Mouse (Mus musculus) kidney, embryonic 14.5 days (tissue): Measurements from ENCODE around the gene Ptprj. TPM values are rescaled to one million over a fixed set of nuclear protein-coding genes. Genes with fewer than 3 reads are reported as not detected.
A peak's percentile ranks its signal among the peaks of the same experiment; 100 is the strongest.

Source experiments
- ATAC-seq: fragments of 200-750 bp; cut with Nextera tagmentation; 2 replicates; pipeline ENCODE4 v1.8.0; 2017; ENCODE audit warnings: moderate number of reproducible peaks, mild to moderate bottlenecking, moderate TSS enrichment, moderate library complexity; ENCODE audit not compliant: low FRiP score, low TSS enrichment
- H3K27ac ChIP-seq: fragments of 300-500 bp; sonication (generic); 2 replicates; pipeline ENCODE4 v1.5.1; 2014; ENCODE audit warnings: low read depth, mild to moderate bottlenecking, low read length, moderate library complexity, mixed read lengths
- H3K27me3 ChIP-seq: fragments of 300-500 bp; sonication (generic); 2 replicates; pipeline ENCODE4 v1.6.1; 2014; ENCODE audit warnings: mild to moderate bottlenecking, low read length; ENCODE audit not compliant: control insufficient read depth, insufficient read depth
- H3K36me3 ChIP-seq: fragments of 300-500 bp; sonication (generic); 2 replicates; pipeline ENCODE4 v1.6.1; 2014; ENCODE audit warnings: low read length, mixed read lengths; ENCODE audit not compliant: control insufficient read depth, insufficient read depth
- H3K4me1 ChIP-seq: fragments of 300-500 bp; sonication (generic); 2 replicates; pipeline ENCODE4 v1.6.1; 2014; ENCODE audit warnings: low read length, mixed read lengths; ENCODE audit not compliant: control insufficient read depth, insufficient read depth
- H3K4me2 ChIP-seq: fragments of 300-500 bp; sonication (generic); replicated peaks from 2 replicates; pipeline ENCODE4 v1.6.1; 2014; ENCODE audit warnings: low read depth, mild to moderate bottlenecking, low read length
- H3K4me3 ChIP-seq: fragments of 300-500 bp; sonication (generic); 2 replicates; pipeline ENCODE4 v1.5.1; 2014; ENCODE audit warnings: mild to moderate bottlenecking, low read length
- H3K9ac ChIP-seq: fragments of 300-500 bp; sonication (generic); 2 replicates; pipeline ENCODE4 v1.6.1; 2014; ENCODE audit warnings: low read depth, mild to moderate bottlenecking, low read length, moderate library complexity
- H3K9me3 ChIP-seq: fragments of 300-500 bp; sonication (generic); 2 replicates; pipeline ENCODE4 v1.6.1; 2016; ENCODE audit warnings: low read length; ENCODE audit not compliant: control insufficient read depth
- WGBS: fragments of 180-500 bp; shearing (Covaris S2); extraction: QIAGEN DNeasy Blood & Tissue Kit; methylation state at CpG from one replicate; pipeline ENCODE4 v1.1.7; 2014; 5-methylcytosine and 5-hydroxymethylcytosine counted together
- polyA plus RNA-seq: library from polyadenylated mRNA; unstranded; fragments of >200 nt; fragmentation: Nextera tagmentation; extraction: Ambion mirVana; gene quantifications from 2 replicates; pipeline ENCODE4 v1.2.1, GENCODE M21; 2014

The Ptprj gene
- polyA plus RNA-seq, 1 experiment from 2014 or later: 10.8 TPM

- Histone ChIP-seq H3K4me2 (no peak overlapping the region), H3K36me3 (no peaks in the 10 kb centered on the region), H3K27ac (no peak overlapping the region), H3K27me3 (no peaks in the 10 kb centered on the region), H3K4me3 (no peak overlapping the region), H3K9me3 (no peaks in the 10 kb centered on the region), H3K4me1 (peaks cover 18% of the 10 kb centered on the region; the same call in 1 of the 2 replicates), H3K9ac (no peak overlapping the region)
- 78% methylated on average over 5 of the region's 5 CpGs for WGBS
- no peak for ATAC-seq
These were observed 48.4 kb downstream of the Ptprj start for GRCm38 (mm10) chr2:90532095-90532494.

DNA sequence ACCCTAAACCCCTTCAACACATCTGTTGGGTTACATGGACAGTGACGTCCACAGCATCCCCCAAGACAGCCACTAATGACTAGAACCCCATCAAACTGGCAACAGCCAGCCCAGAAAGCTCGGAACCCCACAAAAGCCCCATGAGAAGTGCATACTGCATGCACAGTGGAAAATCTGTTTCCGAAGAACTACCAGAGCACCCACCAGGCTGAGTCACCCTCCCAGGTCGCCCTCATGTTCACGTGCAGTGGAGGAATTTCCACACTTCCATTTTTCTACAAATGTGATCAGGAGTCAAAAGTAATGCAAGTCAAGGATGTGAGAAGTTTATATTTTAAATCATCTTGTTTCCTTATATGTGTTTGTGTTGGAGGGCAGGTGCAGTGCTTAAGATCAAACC, 52.3 kb downstream of the Ptprj start:
- WGBS: 90% methylated on average over 5 of the region's 5 CpGs

DNA sequence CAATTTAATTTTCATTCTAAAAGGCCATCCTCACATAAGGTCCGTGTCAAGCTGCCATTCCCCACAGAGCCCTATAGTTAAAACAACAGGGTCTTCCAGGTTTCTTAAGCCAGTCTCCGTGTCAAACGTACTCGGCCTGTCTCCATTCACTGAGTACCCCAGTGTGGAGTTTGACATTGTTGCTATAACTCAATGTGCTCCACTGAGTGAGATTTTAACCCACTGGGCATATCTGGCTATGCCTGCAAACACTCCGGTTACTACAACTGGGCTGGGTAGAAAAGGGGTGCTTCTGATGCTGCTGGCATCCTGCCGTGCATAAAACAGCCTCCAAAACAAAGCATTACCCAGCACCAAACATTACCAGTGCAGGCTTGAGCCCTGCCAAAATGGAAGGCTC, 53.5 kb downstream of the Ptprj start:
- no peaks in the 10 kb centered on the region for H3K27me3 ChIP-seq
- H3K4me2 ChIP-seq: no peak overlapping the region
- no peak overlapping the region for H3K9ac ChIP-seq
- no peaks in the 10 kb centered on the region for H3K36me3 ChIP-seq
- H3K27ac ChIP-seq: peak overlapping the region; percentile 17; the same call in 1 of the 2 replicates
- 51% methylated on average over 6 of the region's 6 CpGs for WGBS
- peaks cover 16% of the 10 kb centered on the region for H3K4me1 ChIP-seq
- no peak for ATAC-seq
- no peak overlapping the region for H3K4me3 ChIP-seq
- H3K9me3 ChIP-seq: no peaks in the 10 kb centered on the region

More for the DNA sequence above, 52.3 kb downstream of the Ptprj start:
- Histone ChIP-seq H3K4me1 (peaks cover 16% of the 10 kb centered on the region), H3K27ac (no peak overlapping the region), H3K9ac (no peak overlapping the region), H3K4me3 (no peak overlapping the region), H3K36me3 (no peaks in the 10 kb centered on the region), H3K27me3 (no peaks in the 10 kb centered on the region), H3K4me2 (no peak overlapping the region), H3K9me3 (no peaks in the 10 kb centered on the region)
- no peak for ATAC-seq

DNA sequence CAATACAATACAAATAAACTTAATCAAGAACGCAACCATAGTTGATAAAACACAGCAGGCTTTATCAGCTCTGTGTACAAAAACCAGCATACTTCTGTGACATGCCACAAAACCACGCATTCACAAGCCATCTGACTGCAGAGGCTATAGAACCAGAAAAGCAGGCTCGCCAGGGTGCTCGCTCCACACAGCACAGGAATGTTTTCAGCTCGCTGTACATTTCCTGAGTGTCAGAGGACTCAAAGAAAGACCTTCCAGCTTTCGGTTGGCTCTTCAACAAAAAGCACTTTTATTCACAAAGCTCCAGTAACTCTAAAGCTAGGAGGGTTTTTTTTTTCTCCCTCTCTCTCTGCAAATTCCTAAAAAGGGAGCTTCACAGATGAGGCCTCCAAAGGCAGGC, 53.9 kb downstream of the Ptprj start:
- 55% methylated on average over 6 of the region's 6 CpGs for WGBS
- H3K4me2 ChIP-seq: no peak overlapping the region
- no peak for ATAC-seq

DNA sequence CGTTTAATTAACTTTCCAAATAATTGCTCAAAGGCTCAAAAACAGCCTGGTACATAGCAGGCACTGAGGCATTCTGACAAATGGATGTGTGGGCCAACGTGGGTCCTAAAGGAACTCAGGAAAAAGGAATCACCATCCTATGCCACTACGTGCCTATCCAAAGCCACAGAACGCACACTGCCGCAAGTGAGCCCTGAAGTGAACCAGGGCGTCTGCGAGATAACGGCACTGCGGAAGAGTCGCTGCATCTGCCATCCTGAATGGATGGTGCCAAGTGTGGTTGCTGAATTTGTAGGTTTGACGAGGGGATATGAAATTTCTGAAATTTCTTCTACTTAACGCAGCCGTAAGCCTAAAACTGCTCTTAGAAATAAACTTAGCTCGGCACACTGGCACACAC, 54.6 kb downstream of the Ptprj start:
- no peak overlapping the region for H3K27ac ChIP-seq
- WGBS: 87% methylated on average over 14 of the region's 14 CpGs
- no peaks in the 10 kb centered on the region for H3K9me3 ChIP-seq
- no peak for ATAC-seq
- H3K4me3 ChIP-seq: no peak overlapping the region
- no peaks in the 10 kb centered on the region for H3K27me3 ChIP-seq
- no peaks in the 10 kb centered on the region for H3K36me3 ChIP-seq
- H3K9ac ChIP-seq: no peak overlapping the region
- H3K4me1 ChIP-seq: peaks cover 9% of the 10 kb centered on the region
- no peak overlapping the region for H3K4me2 ChIP-seq

More for the DNA sequence above, 53.9 kb downstream of the Ptprj start:
- H3K36me3 ChIP-seq: no peaks in the 10 kb centered on the region
- H3K4me1 ChIP-seq: peaks cover 16% of the 10 kb centered on the region
- no peak overlapping the region for H3K4me3 ChIP-seq
- peak overlapping the region; percentile 17; the same call in 1 of the 2 replicates for H3K27ac ChIP-seq
- no peak overlapping the region for H3K9ac ChIP-seq
- H3K9me3 ChIP-seq: no peaks in the 10 kb centered on the region
- no peaks in the 10 kb centered on the region for H3K27me3 ChIP-seq

- no peak overlapping the region for H3K9ac ChIP-seq
- H3K27ac ChIP-seq: no peak overlapping the region
- 88% methylated on average over 6 of the region's 6 CpGs for WGBS
- no peaks in the 10 kb centered on the region for H3K9me3 ChIP-seq
- H3K4me1 ChIP-seq: peaks cover 12% of the 10 kb centered on the region; the same call in 1 of the 2 replicates
- H3K4me3 ChIP-seq: no peak overlapping the region
- no peaks in the 10 kb centered on the region for H3K27me3 ChIP-seq
- no peak for ATAC-seq
- no peaks in the 10 kb centered on the region for H3K36me3 ChIP-seq
- H3K4me2 ChIP-seq: no peak overlapping the region
These were observed 58.0 kb downstream of the Ptprj start for GRCm38 (mm10) chr2:90522455-90522854.

DNA sequence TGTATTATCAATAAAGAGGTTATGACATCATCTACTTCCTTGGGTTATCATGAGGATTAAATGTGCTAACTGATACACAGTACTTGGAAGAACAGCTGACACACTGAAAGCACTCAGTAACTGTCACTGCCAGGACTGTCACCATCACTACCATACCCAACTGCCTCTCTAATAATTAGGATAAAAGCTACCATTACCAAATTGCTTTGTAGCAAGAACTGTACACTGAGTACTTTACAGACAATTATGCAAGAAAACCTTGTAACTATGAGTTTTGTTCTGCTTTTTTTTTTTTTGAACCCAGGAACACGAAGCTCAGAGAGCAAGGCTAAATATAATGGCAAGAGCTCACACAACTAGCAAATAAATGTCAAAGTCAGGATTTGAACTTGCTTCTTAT, 58.5 kb downstream of the Ptprj start:
- peaks cover 16% of the 10 kb centered on the region; the same call in 1 of the 2 replicates for H3K4me1 ChIP-seq
- H3K27me3 ChIP-seq: no peaks in the 10 kb centered on the region
- H3K4me2 ChIP-seq: no peak overlapping the region
- 84% methylated on average over 1 of the region's 1 CpGs for WGBS
- H3K27ac ChIP-seq: no peak overlapping the region
- no peak overlapping the region for H3K4me3 ChIP-seq
- no peaks in the 10 kb centered on the region for H3K36me3 ChIP-seq
- no peak overlapping the region for H3K9ac ChIP-seq
- no peaks in the 10 kb centered on the region for H3K9me3 ChIP-seq
- ATAC-seq: no peak

- Histone ChIP-seq H3K4me3 (no peak overlapping the region), H3K9me3 (no peaks in the 10 kb centered on the region), H3K36me3 (no peaks in the 10 kb centered on the region), H3K4me1 (peaks cover 8% of the 10 kb centered on the region; the same call in 1 of the 2 replicates), H3K27me3 (no peaks in the 10 kb centered on the region), H3K4me2 (no peak overlapping the region), H3K9ac (no peak overlapping the region), H3K27ac (no peak overlapping the region)
- ATAC-seq: no peak
- 86% methylated on average over 6 of the region's 6 CpGs for WGBS
These were observed 62.2 kb downstream of the Ptprj start for GRCm38 (mm10) chr2:90518296-90518695.

GRCm38 (mm10) chr2:90514969-90515368, 65.5 kb downstream of the Ptprj start:
- H3K36me3 ChIP-seq: no peaks in the 10 kb centered on the region
- H3K4me3 ChIP-seq: no peak overlapping the region
- WGBS: 72% methylated on average over 5 of the region's 5 CpGs
- no peak overlapping the region for H3K9ac ChIP-seq
- no peak overlapping the region for H3K27ac ChIP-seq
- peaks cover 8% of the 10 kb centered on the region; the same call in 1 of the 2 replicates for H3K4me1 ChIP-seq
- H3K27me3 ChIP-seq: no peaks in the 10 kb centered on the region
- no peaks in the 10 kb centered on the region for H3K9me3 ChIP-seq
- ATAC-seq: no peak
- H3K4me2 ChIP-seq: no peak overlapping the region
